Mouse (Mus musculus): Measurements from ENCODE around the gene Rpl38.
A peak's percentile ranks its signal among the peaks of the same experiment; 100 is the strongest.

The Rpl38 gene

GRCm38 (mm10) chr11:114668301-114668710 lies at the start of gene Rpl38:
Gene Rpl38 (plus strand): TSS chr11:114668524.
- peak; percentile 93 for DNase-seq

GRCm38 (mm10) chr11:114618697-114619417 lies 49.5 kb upstream of the Rpl38 start:
- DNase-seq, result no peak

- no peak for DNase-seq
Measured at GRCm38 (mm10) chr11:114626071-114626690, 42.1 kb upstream of the Rpl38 start.

DNA sequence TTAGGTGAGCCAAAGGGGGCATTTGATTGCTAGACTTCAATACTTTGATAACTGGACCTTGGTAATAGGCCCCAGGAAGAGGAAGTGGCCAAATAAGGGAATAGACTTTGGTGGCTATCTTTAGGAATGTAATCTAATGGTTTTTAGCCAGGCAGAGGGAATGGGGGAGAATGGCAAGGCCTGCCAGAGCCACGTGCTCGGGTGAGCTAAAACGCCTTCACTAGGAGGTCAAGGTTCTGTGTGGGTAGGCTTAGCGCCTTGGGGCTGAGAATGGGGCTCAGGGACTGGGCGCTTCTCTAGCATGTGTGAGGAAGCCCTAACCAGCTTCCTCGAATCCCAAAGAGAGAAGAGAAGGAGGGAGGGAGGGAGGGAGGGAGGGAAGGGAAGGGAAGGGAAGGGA lies 41.3 kb upstream of the Rpl38 start:
- no peak for DNase-seq

DNA sequence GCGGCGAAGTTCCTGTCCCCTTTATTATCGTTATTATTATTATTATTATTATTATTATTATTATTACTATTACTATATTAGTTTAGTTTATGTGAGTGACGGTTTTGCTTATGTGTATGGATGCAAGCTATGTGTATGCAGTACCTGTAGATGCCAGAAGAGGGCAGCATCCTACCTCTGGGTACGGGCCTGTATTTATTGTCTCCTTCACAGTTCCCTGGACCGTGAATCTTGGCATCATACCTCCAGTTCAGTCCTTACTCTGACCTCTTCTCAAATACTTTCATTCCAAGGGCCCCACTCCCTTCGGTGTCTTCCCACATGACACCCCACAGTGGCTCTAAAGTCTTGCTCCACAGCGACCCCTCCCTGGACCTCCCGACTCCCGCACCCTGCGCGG lies 40.3 kb upstream of the Rpl38 start:
- DNase-seq, result no peak

DNA sequence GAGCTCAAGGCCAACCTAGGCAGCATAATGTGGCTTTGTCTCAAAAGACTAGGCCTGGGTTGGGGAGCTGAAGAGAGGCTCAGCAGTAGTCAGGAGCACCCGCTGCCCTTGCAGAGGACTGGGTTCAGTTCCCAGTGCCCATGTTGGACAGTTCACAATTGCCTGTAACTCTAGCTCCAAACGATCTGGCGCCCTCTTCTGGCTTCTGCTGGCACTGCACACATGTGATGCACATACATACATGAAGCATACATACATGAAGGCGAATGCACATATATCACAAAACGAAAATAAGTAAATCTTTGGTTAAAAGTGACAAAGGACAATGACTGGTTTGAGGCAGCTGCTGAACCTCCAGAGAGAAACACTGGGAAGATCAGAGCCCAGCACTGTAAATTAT lies 38.3 kb upstream of the Rpl38 start:
- DNase-seq, result no peak

- no peak for DNase-seq
Measured at GRCm38 (mm10) chr11:114632266-114632665, 36.1 kb upstream of the Rpl38 start.

DNA sequence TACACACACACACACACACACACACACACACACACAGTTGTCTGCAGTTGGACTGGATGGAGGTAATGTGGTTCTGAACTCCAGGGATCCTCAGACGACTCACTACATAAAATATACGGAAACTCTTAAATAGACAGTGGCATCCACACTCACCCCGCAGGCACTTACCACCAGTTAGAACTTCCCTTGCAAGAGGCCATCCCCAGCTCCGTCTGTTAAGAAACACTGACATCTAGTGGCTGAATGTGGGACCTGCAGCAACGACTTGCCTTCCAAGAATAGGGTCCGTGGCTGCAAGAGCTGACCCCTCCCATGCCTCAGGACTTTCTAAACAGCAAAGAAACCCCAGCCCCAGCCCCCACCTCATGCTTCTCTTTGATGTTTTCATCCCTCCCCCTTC lies 32.0 kb upstream of the Rpl38 start:
- peak; percentile 76 for DNase-seq

- DNase-seq, result no peak
Measured at GRCm38 (mm10) chr11:114636727-114637505, 31.4 kb upstream of the Rpl38 start.

DNA sequence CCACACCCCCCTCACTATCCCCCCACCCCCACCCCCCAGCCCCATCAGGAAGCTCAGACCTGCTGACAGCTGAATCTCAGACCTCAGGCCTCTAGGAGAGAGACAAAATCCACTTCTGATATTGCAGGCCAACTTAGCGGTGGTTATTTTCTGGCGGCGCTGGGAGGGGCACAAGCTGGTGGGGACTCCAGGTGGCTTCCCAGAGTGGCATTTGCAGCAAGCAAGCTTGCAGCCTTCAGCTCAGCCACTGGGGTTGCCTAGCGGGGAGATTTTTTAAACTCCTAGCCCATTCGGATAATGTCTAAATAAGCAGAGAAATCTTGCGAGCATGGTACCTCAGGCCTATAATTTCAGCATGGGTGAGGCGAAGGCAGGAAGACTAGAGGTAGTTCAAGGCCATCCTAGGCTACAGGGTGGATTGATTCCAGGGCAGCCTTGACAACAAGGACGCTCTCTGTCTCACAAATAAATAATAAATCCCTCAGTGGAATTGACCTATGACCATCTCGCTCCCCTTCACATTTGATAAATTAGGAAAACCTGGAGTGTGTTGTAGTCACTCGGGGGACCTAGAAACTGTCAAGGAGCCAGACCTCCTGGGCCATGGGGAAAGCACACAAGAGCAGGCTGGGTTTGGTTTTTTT lies 29.6 kb upstream of the Rpl38 start:
- DNase-seq, result no peak

DNA sequence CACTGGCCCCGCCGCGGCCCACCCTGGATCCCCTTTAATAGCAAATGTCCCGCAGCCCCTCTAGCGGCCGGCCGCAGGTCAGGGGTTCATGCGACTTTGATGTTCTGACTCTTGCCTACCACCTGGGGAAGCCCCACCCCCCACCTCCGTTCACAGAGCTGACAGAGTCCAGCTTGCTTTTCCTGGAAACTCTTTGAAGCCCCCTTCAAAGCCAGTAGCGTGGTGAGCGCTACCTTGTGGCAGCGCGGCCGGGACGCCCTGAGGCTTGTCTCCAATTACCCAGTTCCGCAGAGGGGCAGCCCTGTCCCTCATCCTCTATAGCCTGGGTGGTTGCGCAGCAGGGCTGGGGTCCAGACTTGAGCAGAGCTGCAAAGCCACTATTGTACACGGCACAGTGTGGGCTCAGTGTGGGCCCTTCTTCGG lies 28.6 kb upstream of the Rpl38 start:
- no peak for DNase-seq

DNA sequence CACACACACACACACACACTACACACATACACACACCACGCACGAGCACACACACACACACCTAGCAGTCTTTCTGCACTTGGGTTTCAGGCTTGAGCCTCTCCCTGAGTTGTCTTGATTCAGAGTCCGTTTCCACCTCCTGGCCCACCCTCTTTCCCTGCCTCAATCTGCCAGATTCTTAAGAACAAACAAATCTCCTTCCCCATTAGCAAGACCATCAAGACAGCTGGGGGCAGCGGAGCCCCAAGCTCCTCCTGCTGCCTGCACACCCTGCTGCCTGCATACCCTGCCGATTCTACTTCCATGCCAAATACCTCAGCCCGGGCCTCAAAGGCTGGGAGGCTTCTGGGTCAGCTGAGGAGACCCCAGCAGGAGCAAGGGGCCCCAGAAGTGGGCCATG lies 27.7 kb upstream of the Rpl38 start:
- DNase-seq, result no peak

- no peak for DNase-seq
Measured at GRCm38 (mm10) chr11:114641136-114641535, 27.2 kb upstream of the Rpl38 start.

GRCm38 (mm10) chr11:114642184-114642583 lies 26.1 kb upstream of the Rpl38 start:
- no peak for DNase-seq

DNA sequence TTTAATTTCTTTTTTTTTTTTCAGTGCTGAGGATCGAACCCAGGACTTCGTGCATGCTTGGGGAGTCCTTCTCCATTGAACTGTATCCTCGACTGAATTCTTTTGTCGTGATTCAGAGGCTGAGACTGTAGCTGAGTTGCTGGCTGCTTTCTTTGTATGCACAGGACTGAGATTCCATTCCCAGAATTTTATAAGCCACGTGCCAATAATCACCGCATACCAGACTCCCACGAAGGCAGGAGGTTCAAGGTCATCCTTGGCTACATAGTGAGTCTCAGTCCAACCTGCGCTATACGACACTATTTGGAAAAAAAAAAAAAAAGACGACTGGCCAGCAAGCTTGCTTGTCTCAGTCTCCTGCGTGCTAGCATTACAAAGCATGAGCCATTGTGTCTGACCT lies 25.4 kb upstream of the Rpl38 start:
- DNase-seq, result no peak

DNA sequence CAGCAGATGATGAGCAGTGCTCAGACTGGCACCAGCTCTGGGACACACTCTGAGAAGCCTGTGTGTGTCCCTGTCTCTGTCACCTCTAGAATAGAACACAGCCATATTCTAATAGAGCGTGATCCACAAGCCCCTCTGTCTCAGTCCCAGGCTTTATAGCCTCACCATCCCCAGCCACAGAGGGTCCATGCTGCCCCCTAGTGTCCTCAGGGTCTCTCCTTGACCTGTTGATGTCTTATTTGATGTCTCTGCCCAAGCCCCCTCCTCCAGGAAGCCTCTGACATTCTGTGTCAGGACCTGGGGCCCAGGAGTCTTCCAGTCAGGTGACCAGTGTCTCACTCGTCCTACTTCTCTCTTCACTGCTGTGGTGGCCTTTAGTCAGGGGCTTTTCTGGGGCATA lies 24.2 kb upstream of the Rpl38 start:
- no peak for DNase-seq

DNA sequence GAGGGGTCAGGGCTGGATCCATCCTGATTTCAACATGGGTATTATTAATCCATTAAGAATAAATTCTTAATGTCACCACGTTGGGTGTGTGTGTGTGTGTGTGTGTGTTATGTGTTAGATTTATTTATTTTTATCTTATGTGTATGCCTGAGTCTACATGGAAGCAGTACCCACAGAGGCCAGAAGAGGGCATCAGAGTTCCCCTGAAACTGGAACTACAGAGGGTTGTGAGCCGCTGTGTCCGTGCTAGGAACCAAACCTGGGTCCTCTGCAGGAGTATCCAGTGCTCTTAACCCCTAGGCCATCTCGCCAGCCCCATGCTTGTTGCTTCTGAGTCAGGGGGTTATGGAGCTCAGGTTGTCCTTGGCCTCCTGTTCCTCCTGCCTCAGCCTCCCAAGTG lies 18.8 kb upstream of the Rpl38 start:
- DNase-seq, result no peak

DNA sequence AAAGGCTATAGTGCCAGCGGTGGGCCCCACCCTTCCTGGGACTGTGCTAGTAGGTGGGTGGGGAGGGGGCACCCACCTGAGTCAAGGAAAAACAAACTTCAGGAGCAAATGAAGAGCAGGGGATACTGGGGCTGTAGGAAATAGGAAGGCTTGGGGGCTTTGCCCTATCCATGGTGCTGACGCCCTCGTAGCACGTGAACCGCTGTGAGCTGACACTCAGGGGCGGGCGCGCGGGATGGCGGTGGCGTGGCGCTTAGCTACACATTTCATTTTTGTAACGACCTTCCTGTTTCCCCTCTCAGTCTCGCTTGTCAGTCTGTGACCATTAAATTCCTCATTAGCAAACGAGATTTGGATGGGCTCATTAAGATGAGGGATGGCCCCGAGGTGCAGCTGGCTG lies 15.8 kb upstream of the Rpl38 start:
- DNase-seq, result no peak

DNA sequence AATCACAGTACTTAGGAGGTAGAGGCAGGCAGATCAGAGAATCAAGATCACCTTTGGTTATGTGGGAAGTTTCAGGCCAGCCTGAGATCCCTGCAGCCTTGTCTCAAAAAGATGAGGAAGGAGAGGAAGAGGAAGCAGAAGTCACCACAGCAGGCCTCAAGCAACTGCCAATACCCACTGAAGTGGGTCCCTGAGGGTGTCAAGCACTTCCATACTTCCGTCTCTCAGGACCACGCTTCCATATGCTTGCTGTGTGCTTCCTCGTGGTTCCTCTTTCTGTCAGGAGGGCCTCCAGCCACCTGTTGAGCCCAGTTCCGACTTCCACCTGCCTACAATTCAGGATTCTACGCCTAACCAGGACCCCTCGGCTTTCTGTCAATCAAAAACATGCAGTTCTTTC lies 14.7 kb upstream of the Rpl38 start:
- no peak for DNase-seq

- no peak for DNase-seq
Measured at GRCm38 (mm10) chr11:114654552-114654951, 13.8 kb upstream of the Rpl38 start.

DNA sequence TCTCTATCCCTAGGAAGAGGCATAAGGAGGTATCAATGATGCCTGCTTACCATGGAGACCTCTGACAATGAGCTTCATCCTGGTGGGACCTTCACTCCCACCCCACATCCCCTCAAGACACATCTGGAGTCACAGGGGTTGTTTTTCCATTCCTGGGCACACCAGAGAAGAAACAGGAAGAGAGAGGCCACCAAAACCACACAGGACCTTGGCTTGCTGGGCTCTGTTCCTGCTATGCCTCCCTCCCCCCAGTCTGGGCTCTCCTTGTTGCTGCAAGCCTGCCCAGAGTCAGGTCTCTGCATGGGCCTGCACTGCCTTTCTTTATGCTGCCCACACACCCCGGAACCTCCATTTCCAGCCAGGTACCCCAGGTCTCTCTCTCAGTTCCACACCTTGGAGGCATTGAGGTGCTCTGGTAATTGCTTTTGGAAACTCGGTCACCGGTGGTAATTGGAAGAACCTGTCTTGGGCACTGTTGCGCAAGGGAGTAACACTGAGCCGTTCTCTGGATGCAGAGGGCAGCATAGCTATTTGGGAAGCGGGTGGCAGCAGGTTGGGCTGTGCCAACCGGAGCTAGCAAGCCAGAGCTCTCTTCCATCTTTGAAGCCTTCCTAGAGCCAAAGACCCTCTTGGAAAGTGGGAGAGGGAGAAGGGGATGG lies 12.8 kb upstream of the Rpl38 start:
- no peak for DNase-seq

GRCm38 (mm10) chr11:114656994-114657644 lies 11.2 kb upstream of the Rpl38 start:
- DNase-seq, result no peak

All from cerebellum, adult 11 months (tissue).